Mouse (Mus musculus) frontal cortex, postnatal 14 days (tissue): ENCODE measurements around the gene Slc22a7.

Source experiments
- DNase-seq, 2 experiments: peaks; one replicate each; pipeline ENCODE4 v3.0.0; 2022; ENCODE audit warnings: low spot score in 2 of 2

The Slc22a7 gene

DNA sequence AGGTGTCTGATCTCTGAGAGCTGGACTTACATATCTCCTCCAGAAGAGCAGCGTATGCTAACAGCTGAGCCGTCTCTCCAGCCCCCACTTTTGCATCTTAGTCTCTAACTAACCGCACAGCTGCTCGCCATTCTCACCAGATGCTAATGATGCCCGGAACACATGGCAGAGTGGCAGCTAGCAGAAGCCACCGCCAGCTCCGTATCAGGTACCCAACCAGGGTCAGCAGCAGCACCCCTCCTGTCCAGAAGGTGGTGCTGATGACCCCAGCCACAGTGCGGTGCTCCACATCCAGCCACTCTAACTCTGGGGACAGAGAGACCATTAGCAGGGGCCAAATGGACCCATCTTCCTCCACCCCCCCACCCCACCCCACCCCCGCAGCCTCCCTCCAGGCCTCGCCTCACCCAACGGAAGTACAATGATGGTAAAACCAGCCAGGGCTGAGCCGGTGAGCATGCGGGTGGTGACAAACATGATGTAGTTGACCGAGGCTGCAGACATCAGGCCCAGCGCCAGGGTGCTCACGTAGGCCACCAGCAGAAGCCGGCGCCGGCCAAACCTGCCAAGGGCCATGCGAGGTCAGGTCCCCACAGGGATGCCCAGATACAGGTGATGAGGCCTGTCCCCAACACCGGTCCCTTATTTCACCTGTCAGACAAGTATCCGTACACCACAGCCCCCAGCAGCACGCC lies 1.4 kb downstream of the Slc22a7 start:
- DNase-seq, result no peak

DNA sequence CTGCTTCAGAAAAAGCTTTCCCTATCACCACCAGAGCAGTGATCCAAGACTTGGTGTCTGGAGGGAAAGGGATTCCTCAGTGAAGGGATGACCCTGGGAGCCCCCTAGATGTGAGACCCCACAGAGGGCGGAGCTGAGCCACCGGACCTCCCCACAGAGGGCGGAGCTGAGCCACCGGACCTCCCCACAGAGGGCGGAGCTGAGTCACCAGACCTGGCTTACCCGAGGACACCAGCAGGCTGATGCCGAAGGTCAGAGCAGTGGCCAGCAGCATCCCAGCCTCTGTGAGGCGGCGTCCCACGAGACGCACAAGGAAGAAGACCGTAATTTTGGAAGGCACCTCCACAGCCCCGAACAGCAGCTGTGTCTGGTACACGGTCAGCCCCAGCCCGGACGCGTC lies 4.6 kb downstream of the Slc22a7 start:
- peak in 1 of 2 experiments; percentile 11 for DNase-seq

DNA sequence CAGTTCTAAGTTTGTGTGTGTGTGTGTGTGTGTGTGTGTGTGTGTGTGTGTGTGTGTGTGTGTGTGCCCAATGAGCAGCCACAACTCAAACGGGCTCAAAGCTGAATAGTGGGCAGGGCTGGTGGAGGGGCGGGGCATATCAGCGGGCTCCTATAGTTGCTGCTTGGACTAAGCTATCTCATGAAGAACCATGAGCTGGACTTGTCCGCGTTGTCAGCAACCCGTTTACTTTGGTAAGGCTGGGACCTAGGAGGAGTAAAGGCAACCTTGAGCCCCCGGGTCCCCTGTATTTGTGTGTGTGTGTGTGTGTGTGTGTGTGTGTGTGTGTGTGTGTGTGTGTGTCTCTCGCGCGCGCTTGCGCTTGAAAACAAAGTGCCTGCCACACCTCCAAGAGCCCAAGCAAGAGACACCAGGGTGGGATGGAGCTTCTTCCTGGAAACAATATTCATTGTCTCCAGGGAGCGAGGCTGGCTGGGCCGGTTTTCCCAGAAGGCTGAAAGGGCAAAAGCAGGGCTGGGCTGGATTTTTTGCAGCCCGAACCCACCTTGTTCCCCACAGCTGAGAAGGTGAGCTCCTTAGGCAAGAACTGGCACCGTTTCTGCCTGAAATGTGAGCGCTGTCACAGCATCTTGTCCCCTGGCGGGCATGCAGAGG lies 9.4 kb downstream of the Slc22a7 start, which contains the start of gene Crip3:
Gene Crip3, plus strand, starts transcription at position 166 of the 654 bp plus-strand sequence.
- DNase-seq, result no peak

DNA sequence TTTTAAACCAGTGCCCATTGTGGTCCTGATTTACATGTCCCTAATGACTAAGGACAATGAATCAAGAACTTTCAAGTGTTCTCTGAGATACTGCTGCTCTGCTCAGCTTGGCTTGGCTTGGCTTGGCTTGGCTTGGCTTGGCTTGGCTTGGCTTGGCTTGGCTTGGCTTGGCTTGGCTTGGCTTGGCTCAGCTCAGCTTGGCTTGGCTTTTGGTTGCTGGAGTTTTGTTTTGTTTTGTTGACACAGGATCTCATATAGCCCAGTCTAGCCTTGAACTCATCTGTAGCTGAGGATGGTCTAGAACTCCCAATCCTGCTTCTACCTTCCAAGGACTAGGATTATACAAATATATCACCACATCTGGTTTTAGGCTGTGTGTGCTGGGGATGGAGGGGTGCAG lies 11.8 kb downstream of the Slc22a7 start:
- no peak for DNase-seq

DNA sequence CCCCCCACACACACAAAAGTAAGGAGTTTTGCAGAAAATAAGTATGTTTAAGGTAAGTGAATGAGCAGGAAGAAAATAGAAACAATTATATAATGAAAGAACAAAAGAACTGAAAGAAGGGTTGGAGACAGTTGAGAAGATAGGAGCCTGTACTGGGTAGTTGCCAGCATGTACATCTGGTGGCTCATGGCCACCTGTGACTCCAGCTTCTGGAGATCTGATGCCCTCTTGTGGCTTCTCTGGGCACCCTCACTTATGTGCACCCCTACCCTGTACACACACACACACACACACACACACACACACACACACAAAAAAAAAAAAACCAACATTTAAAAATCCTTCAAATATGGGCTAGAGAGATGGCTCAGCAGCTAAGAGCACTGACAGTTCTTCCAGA lies 18.5 kb downstream of the Slc22a7 start:
- DNase-seq, result no peak

DNA sequence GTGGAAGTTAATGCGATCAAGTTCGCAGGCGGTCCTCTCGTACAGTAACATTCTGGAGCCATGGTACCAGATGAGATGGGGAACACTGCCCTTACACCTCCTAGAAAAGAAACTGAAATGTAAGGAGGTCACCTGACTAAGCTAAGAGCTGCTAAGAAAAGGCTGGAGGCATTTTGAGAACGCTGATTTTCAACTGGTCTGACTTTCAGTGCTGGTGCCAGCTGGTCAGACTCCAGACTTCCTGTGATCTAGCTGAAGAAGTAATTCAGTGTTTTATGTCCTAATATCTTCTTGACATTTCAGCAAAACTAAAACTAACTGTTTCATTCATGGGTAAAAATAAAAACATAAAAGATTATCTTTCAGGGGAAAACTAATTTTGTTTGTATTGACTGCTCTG lies 19.6 kb downstream of the Slc22a7 start:
- no peak for DNase-seq

DNA sequence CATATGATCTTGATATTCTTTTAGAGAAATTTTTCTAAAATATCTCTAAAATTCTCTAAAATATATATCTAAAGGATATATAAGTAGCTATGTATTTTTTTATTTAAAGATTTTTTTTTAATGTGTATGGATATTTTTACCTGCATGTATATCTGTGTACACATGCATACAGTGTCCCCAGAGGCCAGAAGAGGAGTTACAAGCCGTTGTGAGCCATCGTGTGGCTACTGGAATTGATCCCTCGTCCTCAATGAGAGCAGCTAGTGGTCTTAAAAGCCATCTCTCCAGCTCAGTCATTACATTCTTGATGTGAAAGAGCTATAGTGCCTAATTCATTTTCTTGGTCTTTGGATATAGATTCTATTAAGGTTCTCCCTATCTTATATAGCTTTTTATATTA lies 29.8 kb downstream of the Slc22a7 start:
- no peak for DNase-seq

DNA sequence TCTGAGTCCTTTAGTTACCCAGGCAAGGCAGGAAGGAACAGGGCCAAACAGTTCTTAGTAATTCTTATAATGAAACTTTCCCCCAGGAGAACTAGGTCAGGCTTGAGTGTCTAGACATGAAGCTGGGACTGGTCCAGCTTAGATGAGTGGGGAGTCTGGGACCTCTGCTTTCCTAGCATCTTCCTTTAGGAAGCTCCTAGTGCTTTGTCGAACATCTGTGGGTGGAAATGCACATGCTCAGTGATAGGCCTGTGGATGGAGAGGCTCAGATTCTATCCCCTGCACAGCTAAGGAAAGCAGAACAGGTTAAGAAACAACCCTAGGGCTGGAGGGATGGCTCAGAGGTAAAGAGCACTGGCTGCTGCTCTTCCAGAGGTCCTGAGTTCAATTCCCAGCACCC lies 43.6 kb downstream of the Slc22a7 start:
- DNase-seq, result no peak

DNA sequence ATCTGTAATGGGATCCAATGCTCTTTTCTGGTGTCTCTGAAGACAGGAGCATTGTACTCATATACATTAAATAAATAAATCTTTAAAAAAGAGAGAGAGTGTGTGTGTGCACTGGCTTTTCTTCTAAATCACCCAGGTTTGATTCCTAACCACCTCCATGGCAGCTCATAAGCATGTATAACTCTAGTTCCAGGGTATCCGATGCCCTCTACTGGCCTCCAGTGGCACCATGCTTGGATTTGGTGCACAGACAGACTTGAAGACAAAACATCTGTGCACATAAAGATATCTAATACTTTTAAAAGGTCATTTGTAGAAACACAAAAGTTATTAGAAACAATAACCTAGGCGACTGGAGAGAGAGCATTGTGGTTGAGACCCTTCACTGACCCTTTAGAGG lies 45.2 kb downstream of the Slc22a7 start:
- DNase-seq, result no peak

DNA sequence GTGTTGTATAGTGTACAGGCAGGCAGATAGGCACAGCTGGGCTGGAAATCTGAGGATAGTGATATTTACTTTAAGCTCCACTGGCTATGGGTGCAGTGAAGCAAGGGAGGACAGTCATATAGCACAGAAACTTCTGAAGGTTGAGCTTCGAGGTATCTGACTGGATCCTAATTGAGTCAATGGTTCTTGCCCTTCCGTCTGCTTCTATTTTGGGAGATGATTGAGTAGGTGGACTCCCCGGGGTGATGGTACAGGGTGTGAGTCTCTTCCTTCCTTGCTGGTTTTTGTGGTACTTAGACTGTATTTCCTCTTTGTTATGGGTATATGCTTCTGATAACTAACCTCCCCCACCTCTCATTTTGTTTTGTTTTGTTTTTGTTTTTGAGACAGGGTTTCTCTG lies 50.1 kb downstream of the Slc22a7 start:
- no peak for DNase-seq

DNA sequence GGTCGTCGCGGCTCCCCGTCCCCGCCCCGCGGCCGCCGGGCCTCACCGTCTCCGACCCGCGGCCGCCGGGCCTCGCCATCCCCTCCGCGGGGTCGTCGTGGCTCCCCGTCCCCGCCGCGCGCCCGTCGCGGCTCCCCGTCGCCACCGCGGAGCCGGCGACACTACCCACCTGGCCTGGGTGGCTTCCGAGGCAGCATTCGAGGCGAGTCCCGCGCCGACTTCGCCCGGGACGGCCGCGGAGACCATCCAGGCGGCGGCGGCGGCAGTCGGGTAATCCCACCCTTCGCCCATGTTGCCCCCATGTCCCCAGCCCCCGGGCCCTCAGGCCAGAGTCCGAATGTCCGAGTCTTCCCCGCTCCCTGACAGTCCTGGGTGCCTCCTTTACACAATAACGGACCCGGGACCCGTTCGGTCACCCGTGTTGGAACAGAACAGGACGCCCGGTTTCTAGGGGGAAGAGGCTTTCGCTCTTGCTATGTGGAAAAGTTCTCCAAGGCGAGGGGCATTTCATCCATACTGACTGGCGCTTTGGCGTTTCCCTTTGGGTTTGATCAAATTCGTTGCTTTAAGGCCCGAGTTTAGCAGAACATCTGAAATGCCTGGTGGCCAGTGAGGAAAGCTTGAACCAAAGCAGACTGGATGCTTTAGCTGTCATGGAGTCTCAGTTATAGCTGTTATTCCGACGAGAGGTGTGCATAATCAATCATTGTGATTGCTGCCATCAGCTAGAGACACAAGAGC lies 54.0 kb downstream of the Slc22a7 start:
- peak in 1 of 2 experiments; percentile 31 for DNase-seq

DNA sequence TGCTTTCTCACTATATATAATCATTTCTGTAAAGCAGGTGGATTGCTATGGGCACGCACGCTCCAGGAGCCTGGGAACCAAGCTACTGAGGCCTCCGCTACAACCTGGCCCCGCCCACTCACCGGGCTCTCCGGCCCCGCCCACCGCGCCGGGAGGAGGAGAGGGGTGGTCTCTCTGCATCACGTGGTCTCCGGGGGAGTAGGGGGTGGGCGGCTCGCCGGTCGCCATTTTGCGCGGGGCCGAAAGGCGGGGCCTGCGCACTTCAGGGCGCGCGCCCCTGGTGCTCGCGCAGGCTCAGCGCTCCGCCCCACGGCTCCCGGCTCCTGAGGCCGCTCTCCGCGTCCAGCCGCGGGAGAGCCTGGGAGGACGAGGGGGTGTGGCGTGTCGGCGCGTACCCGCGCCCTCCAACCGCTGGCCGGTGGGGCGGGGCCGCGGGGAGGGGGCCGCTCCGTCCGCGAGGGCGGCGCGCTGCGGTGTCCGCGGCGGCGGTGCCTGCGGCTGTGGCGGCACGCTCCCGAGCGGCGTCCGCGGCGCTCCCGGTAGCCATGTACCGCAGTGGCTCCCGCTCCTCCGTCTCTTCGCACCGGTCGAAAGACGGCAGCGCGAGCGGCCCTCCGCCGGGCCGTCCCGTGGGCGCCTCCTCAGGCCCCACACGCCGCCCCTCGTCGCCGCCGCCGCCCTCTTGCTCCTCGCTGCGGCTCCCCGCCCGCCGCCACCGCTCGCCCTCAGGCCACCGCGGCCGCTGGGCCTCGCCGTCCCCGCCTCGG lies 54.8 kb downstream of the Slc22a7 start, which contains the start of gene Zfp318:
Gene Zfp318, plus strand, starts transcription at position 438 of the 767 bp plus-strand sequence.
- DNase-seq, result peak; percentile 93 to 95
